Mouse (Mus musculus) C2C12 (cell line): Measurements from ENCODE around the gene Gm7247. TPM values are rescaled to one million over a fixed set of nuclear protein-coding genes. Genes with fewer than 3 reads are reported as not detected.
"Not testable (repeated sequence)": the region's sequence is repeated elsewhere in the genome, so short reads cannot be mapped to it uniquely, and the experiment has no call there.

Source experiments
- H3K27me3 ChIP-seq: one replicate; pipeline ENCODE4 v1.6.1; 2011; ENCODE audit not compliant: control insufficient read depth, insufficient read depth, insufficient read length
- H3K36me3 ChIP-seq: one replicate; pipeline ENCODE4 v1.6.1; 2011; ENCODE audit not compliant: control insufficient read depth, insufficient read depth
- H3K4me3 ChIP-seq: one replicate; pipeline ENCODE4 v1.5.1; 2011; ENCODE audit warnings: mild to moderate bottlenecking, control low read depth; ENCODE audit not compliant: poor library complexity, insufficient read depth, severe bottlenecking
- H3K79me2 ChIP-seq: one replicate; pipeline ENCODE4 v1.6.1; 2011; ENCODE audit not compliant: control insufficient read depth, insufficient read depth
- H3K79me3 ChIP-seq: one replicate; pipeline ENCODE4 v1.6.1; 2011; ENCODE audit warnings: low read depth, control low read depth
- H3ac ChIP-seq: one replicate; pipeline ENCODE3; 2011; ENCODE audit warnings: low read depth; ENCODE audit not compliant: control insufficient read depth, insufficient read length
- CEBPB ChIP-seq: IDR thresholded peaks from one replicate; pipeline ENCODE4 v1.6.1; 2011; ENCODE audit warnings: low read depth, mild to moderate bottlenecking, control low read depth, moderate library complexity
- CTCF ChIP-seq: IDR thresholded peaks from one replicate; pipeline ENCODE4 v1.5.1; 2011; ENCODE audit not compliant: control insufficient read depth, insufficient read depth, insufficient read length
- FOSL1 ChIP-seq: IDR thresholded peaks from one replicate; pipeline ENCODE4 v1.8.0; 2011; ENCODE audit warnings: mild to moderate bottlenecking, low read length; ENCODE audit not compliant: poor library complexity, insufficient read depth, severe bottlenecking
- MAX ChIP-seq: IDR thresholded peaks from one replicate; pipeline ENCODE4 v1.6.1; 2011; ENCODE audit warnings: mild to moderate bottlenecking, control low read depth
- MYOD1 ChIP-seq: IDR thresholded peaks from one replicate; pipeline ENCODE4 v1.6.1; 2011; ENCODE audit warnings: low read depth; ENCODE audit not compliant: control insufficient read depth, insufficient read length
- MYOG ChIP-seq: IDR thresholded peaks from one replicate; pipeline ENCODE4 v1.6.1; 2011; ENCODE audit not compliant: control insufficient read depth, insufficient read length; ENCODE audit errors: extremely low read depth
- USF1 ChIP-seq: IDR thresholded peaks from one replicate; pipeline ENCODE4 v1.6.1; 2011; ENCODE audit warnings: low read depth, mild to moderate bottlenecking, control low read depth, moderate library complexity
- polyA plus RNA-seq: library from polyadenylated mRNA; unstranded; fragments of >200 nt; fragmentation: generic; extraction: Trizol; gene quantifications from one replicate; pipeline ENCODE4 v1.2.1, GENCODE M21; 2012; ENCODE audit warnings: missing spikeins

The Gm7247 gene
- polyA plus RNA-seq, 1 experiment = not detected

- no peaks in the 10 kb centered on the region for H3K27me3 ChIP-seq
These were observed 73.5 kb downstream of the Gm7247 start for GRCm38 (mm10) chr14:51435020-51435419.

DNA sequence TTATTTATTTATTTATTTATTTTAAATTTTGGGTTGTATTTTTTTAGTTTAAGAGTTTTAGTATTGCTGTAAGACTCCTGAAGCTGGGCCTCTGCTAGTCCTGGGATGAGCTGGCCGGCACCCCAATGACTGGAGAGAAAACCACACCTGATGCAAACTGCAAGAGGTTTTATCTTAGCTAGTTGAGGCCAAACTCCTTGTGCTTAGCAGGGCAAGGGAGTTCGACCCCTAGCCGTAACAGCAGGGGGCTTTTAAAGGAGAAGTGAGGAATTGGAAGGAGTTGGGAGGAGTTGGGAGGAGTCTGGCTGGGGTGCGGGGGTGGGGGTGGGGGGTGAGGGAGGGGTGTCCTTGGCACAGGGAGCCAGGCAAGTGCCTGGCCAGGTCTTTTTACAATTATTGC, 77.4 kb downstream of the Gm7247 start:
- Histone ChIP-seq H3K79me3 (no peaks in the 10 kb centered on the region), H3K27me3 (no peaks in the 10 kb centered on the region), H3K36me3 (no peaks in the 10 kb centered on the region), H3K79me2 (no peaks in the 10 kb centered on the region), H3K4me3 (no peak overlapping the region), H3ac (no peak overlapping the region)
- TF ChIP-seq MYOD1 (no peak), MYOG (no peak), CEBPB (no peak), FOSL1 (no peak), MAX (no peak), CTCF (no peak)

More at GRCm38 (mm10) chr14:51435020-51435419, 73.5 kb downstream of the Gm7247 start:
- no peak for TF ChIP-seq FOSL1
- no peak for TF ChIP-seq MYOD1
- TF ChIP-seq MAX = no peak
- no peak for TF ChIP-seq USF1
- no peak for TF ChIP-seq CEBPB
- TF ChIP-seq MYOG = no peak
- no peak for TF ChIP-seq CTCF
- H3ac ChIP-seq = no peak overlapping the region
- no peak overlapping the region for H3K4me3 ChIP-seq
- no peaks in the 10 kb centered on the region for H3K36me3 ChIP-seq
- no peaks in the 10 kb centered on the region for H3K79me3 ChIP-seq
- no peaks in the 10 kb centered on the region for H3K79me2 ChIP-seq

DNA sequence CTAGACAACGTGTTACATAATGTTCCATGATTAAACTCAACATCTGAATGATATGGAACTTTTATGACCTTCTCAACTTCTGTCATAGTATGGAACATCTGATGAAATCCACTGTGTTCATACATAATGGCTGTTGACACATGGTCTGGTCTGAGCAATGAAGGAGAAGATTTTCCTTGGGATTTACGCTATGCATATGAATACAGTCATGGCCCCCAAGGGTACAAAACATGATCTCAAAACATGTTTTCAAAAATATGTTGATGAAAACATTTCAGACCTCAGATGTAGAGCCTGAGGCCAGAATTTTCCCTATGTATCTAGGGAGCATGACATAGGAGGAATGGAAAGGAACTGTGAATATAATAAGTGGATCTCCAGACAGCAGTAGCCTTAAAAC, 90.0 kb downstream of the Gm7247 start, which contains the start of gene Vmn2r89:
Gene Vmn2r89 (plus strand): TSS at position 301 of the 400 bp plus-strand sequence.
- H3K79me3 ChIP-seq, H3ac ChIP-seq, H3K36me3 ChIP-seq, H3K27me3 ChIP-seq, H3K79me2 ChIP-seq, H3K4me3 ChIP-seq: not testable (repeated sequence)

DNA sequence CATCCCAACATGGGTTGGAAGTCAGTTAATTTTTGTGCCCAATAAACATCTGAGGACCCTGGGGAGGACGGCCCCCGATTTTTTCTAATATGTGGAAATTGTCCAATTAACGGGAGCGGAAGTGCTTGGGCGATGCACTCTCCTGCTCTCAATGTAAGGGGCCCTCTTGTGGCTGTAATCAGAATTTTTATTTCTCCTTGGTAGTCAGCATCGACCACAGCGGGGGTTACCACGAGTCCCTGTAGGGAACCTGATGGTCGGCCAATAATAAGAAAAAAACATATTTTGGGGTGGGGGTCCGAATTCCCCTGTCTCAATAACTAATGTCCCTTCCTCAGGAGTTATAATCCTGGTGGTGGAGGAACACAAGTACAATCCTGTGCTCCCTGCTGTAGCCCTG, 118.7 kb downstream of the Gm7247 start:
- not testable (repeated sequence) for H3K79me2 ChIP-seq, H3K27me3 ChIP-seq, H3K79me3 ChIP-seq, H3ac ChIP-seq, H3K4me3 ChIP-seq, H3K36me3 ChIP-seq

DNA sequence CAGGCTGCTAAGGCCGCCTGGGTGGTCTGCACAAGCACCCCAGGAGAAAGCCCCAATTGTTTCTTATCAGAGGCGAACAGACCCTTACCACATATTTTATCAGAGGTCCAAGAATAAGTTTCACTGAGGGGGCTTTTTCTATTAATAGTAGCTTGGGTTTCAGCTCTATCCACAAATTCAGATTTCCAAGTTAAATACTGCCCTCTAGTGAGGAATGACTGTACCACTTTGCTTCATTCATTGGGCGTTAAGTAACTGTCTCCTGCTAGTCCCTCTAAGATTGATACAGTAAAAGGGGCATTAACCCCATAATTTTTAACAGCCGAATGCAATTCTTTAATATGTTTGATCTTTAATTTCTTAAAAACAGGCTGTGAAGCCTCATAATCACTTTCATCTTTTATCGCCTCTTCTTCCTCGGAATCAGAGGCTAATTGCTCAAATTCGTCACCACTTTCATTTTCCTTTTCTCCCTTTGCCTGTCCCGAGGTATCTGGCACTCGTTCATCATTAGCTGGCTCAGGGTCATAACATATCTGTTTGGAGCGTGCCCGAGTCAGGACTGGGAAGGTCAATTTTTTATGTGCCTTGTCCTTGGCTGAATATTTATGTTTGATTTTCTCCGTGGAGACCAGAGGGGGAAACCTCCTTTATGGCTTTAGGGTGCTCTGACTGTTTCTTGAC, 119.9 kb downstream of the Gm7247 start:
- not testable (repeated sequence) for H3K79me3 ChIP-seq, H3K36me3 ChIP-seq, H3K79me2 ChIP-seq, H3ac ChIP-seq, H3K27me3 ChIP-seq
- peak overlapping the region; percentile 34 for H3K4me3 ChIP-seq

DNA sequence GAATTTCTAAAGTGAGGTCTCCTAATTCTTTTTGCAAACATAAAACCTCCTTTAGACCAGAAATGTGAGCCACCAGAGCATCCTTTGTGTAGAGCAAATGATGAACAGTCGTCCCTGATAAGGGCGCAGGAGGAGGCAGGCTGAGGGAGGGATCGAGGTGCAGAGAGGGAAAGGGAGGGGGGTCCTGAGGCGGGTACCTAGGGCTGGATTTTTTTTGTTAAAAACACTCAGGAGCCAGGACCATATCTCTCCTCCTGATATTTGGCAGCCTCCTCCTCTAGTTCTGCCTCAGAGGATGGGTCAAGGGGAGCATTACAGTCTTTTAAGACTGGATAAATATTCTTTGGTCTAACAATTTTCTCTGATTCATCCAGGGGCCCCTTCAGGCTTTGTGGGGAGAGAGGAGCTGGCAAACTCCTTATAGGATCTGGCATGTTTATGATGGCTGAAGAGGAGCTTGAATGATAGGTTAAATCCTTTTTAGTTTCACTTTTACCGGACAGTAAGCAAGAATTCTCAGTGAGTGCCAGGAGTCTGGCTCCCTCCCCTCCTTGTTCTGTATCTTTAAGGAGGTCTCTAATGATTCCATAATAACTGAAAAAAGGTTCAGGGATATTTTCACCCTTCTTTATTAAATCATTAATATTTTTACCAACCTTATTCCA, 120.6 kb downstream of the Gm7247 start:
- H3K27me3 ChIP-seq = no peaks in the 10 kb centered on the region
- TF ChIP-seq MYOD1 = no peak
- TF ChIP-seq CTCF = no peak
- no peak for TF ChIP-seq CEBPB
- no peak for TF ChIP-seq USF1
- no peak for TF ChIP-seq MYOG
- TF ChIP-seq MAX = no peak
- H3K79me3 ChIP-seq = no peaks in the 10 kb centered on the region
- H3K36me3 ChIP-seq = no peaks in the 10 kb centered on the region
- H3K4me3 ChIP-seq = peak overlapping the region; percentile 34
- peak overlapping the region; percentile 62 for H3ac ChIP-seq
- no peaks in the 10 kb centered on the region for H3K79me2 ChIP-seq

DNA sequence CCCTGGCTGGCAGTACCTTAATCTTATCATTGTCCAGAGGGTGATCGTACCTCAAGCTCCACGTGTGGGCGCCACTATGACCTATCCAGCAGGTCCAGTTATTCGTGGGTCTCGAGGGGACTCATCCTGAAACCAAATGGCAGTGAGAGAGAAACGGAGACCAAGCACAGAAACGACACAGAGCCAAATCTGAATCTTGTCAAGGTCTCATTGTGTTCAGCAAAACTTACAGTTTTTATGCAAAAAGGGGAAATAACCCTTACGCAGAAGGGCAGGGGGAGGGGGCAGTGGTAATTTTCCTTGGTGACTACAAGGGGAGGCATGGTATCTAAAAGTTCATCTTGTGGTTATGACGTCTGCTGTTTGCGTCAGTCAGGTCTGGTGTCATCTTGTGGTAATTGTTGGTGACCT, 121.4 kb downstream of the Gm7247 start:
- H3ac ChIP-seq, H3K27me3 ChIP-seq, H3K36me3 ChIP-seq, H3K79me2 ChIP-seq, H3K79me3 ChIP-seq, H3K4me3 ChIP-seq: not testable (repeated sequence)
